In the genomic region with DNA sequence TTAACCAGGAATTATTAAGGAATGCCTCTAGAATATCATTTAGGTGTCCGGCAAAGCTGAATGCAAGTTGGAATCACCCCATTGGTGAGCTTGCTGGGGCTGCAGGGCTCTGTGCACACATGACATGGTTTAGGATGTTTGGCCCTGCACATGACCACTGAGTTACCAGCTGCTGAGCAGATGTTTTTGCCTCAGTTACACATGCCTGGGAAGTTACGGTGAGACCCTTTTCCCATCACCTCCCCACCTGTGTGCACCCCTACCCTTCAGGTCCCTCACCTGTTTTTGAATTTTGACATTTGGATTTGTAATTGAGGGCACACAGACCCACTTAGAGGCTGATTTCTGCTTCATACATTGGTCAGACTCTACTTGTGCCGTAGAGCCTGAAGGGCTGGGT, we compare ENCODE assay signal across 20 mouse cellular contexts. TPM values are rescaled to one million over a fixed set of nuclear protein-coding genes. Genes with fewer than 3 reads are reported as not detected.
DNase-seq lines count a peak whose midpoint lies in the region; ATAC-seq and TF ChIP-seq lines count a peak whose summit lies in the region.
"Had no signal": no experiment of that assay in that cellular context is flagged by ENCODE, and none has a peak within 500 bp of the region (broad histone marks: within the 10 kb centered on the region; RNA-seq: fewer than 3 reads in every experiment).

No protein-coding gene starts in this region.

- intact Hi-C loops in heart, postnatal 14 days (cut with DNase I): loop anchor here (2.0 kb wide), 1 partner anchor 35 kb away; no protein-coding TSS in a partner anchor

- ATAC-seq in forebrain, embryonic 14.5 days: no peak
- no peak for ATAC-seq in heart, embryonic 16.5 days (replicated peaks; ENCODE audit: extremely low read depth, insufficient read depth, low FRiP score)
- ATAC-seq in erythroid progenitor cell, adult 5-6 weeks (replicated peaks; ENCODE audit: low FRiP score, poor library complexity, severe bottlenecking): no peak

- no peak for DNase-seq in forebrain, embryonic 10.5 days (ENCODE audit: extremely low spot score, low spot score)
- no peak for DNase-seq in forebrain, embryonic 14.5 days (ENCODE audit: low spot score)
- no peak for DNase-seq in heart, postnatal 14 days
- peak; percentile 47 for DNase-seq in forelimb bud, embryonic 11.5 days (ENCODE audit: low read depth, low spot score)
- no peak for DNase-seq in lung, adult 2 months
- DNase-seq: adrenal gland, postnatal 25 days; cerebellum, adult 9-11 months; gastrocnemius, postnatal 36 days; kidney, adult 8-10 months; layer of hippocampus, postnatal 36 days; left cerebral cortex, postnatal 4 days; lung, postnatal 14 days; right cerebral cortex, postnatal 14 days had no signal

- peak overlapping the region; percentile 75 for H3K27ac ChIP-seq in forebrain, embryonic 10.5 days
- no peak overlapping the region for H3K27ac ChIP-seq in forebrain, embryonic 14.5 days (ENCODE audit: low read depth, low read length)
- peak overlapping the region; percentile 76; the same call in 1 of the 2 replicates for H3K27ac ChIP-seq in heart, embryonic 16.5 days (ENCODE audit: low read length)
- H3K27ac ChIP-seq: liver, embryonic 15.5 days had no signal

- 52% methylated on average over 3 of the region's 3 CpGs for WGBS in forebrain, embryonic 10.5 days
- WGBS in forebrain, embryonic 14.5 days: 80% methylated on average over 3 of the region's 3 CpGs
- WGBS in heart, embryonic 16.5 days: 59% methylated on average over 3 of the region's 3 CpGs
- 78% methylated on average over 3 of the region's 3 CpGs for WGBS in lung, adult 2 months

- no peak overlapping the region for H3K4me3 ChIP-seq in forebrain, embryonic 10.5 days
- H3K4me3 ChIP-seq in forebrain, embryonic 14.5 days (ENCODE audit: low read depth, low read length): no peak overlapping the region
- no peak overlapping the region for H3K4me3 ChIP-seq in heart, embryonic 16.5 days (ENCODE audit: low read length)
- H3K4me3 ChIP-seq in E14TG2a.4 (replicated peaks; ENCODE audit: low read length): peak overlapping the region; percentile 57
- no peak overlapping the region for H3K4me3 ChIP-seq in lung, adult 2 months (replicated peaks; ENCODE audit: extremely low read depth, low read depth, low read length)
- H3K4me3 ChIP-seq: liver, embryonic 15.5 days; myocyte had no signal

- H3K9ac ChIP-seq in forebrain, embryonic 14.5 days (ENCODE audit: low read length): no peak overlapping the region
- H3K9ac ChIP-seq in heart, embryonic 16.5 days (ENCODE audit: low read length): no peak overlapping the region
- H3K9ac ChIP-seq: hindbrain, embryonic 15.5 days; liver, embryonic 15.5 days had no signal

- no peaks in the 10 kb centered on the region for H3K27me3 ChIP-seq in forebrain, embryonic 10.5 days (ENCODE audit: poor library complexity, severe bottlenecking)
- no peaks in the 10 kb centered on the region for H3K27me3 ChIP-seq in forebrain, embryonic 14.5 days (replicated peaks; ENCODE audit: control insufficient read depth, insufficient read depth, low read length)
- H3K27me3 ChIP-seq in heart, embryonic 16.5 days (ENCODE audit: control insufficient read depth, insufficient read depth, low read length): no peaks in the 10 kb centered on the region
- H3K27me3 ChIP-seq in E14TG2a.4 (ENCODE audit: insufficient read depth, low read length): no peaks in the 10 kb centered on the region
- H3K27me3 ChIP-seq: CH12.LX; hindbrain, embryonic 15.5 days had no signal

- TF ChIP-seq POLR2A in lung, adult 2 months (IDR thresholded peaks at IDR 0.05; ENCODE audit: borderline replicate concordance, extremely low read depth, low read depth, low read length): no peak

- H3K4me2 ChIP-seq in forebrain, embryonic 14.5 days (ENCODE audit: low read length): no peak overlapping the region
- H3K4me2 ChIP-seq in heart, embryonic 16.5 days (ENCODE audit: low read depth, low read length): 0 out of 2 replicates have a peak overlapping the region, but pooled peaks have one; percentile 54
- H3K4me2 ChIP-seq: liver, embryonic 15.5 days had no signal

- H3K9me3 ChIP-seq in forebrain, embryonic 10.5 days: no peaks in the 10 kb centered on the region
- H3K9me3 ChIP-seq in forebrain, embryonic 14.5 days (replicated peaks; ENCODE audit: control insufficient read depth, low read length): no peaks in the 10 kb centered on the region
- no peaks in the 10 kb centered on the region for H3K9me3 ChIP-seq in heart, embryonic 16.5 days (replicated peaks; ENCODE audit: control insufficient read depth, low read length)
- no peaks in the 10 kb centered on the region for H3K9me3 ChIP-seq in E14TG2a.4 (ENCODE audit: low read length)
- H3K9me3 ChIP-seq: hindbrain, embryonic 15.5 days; liver, embryonic 15.5 days had no signal

- H3K36me3 ChIP-seq in forebrain, embryonic 10.5 days (replicated peaks): no peaks in the 10 kb centered on the region
- H3K36me3 ChIP-seq in forebrain, embryonic 14.5 days (ENCODE audit: control insufficient read depth, insufficient read depth, low read length): no peaks in the 10 kb centered on the region
- H3K36me3 ChIP-seq in heart, embryonic 16.5 days (ENCODE audit: control insufficient read depth, insufficient read depth): no peaks in the 10 kb centered on the region
- H3K36me3 ChIP-seq in E14TG2a.4 (ENCODE audit: insufficient read depth, low read length): peaks cover 20% of the 10 kb centered on the region; the same call in 1 of the 2 replicates
- H3K36me3 ChIP-seq: hindbrain, embryonic 15.5 days; liver, embryonic 15.5 days had no signal

- TF ChIP-seq CTCF in E14TG2a.4 (conservative IDR thresholded peaks at IDR 0.05; ENCODE audit: low read length): no peak
- TF ChIP-seq CTCF in lung, adult 2 months (IDR thresholded peaks at IDR 0.05; ENCODE audit: insufficient read depth, low read length): no peak

- peaks cover 98% of the 10 kb centered on the region for H3K4me1 ChIP-seq in forebrain, embryonic 10.5 days
- H3K4me1 ChIP-seq in forebrain, embryonic 14.5 days (ENCODE audit: control insufficient read depth, insufficient read depth, low read length): peaks cover 42% of the 10 kb centered on the region
- H3K4me1 ChIP-seq in heart, embryonic 16.5 days (ENCODE audit: control insufficient read depth, insufficient read depth, low read length): peaks cover 80% of the 10 kb centered on the region
- peaks cover 96% of the 10 kb centered on the region for H3K4me1 ChIP-seq in E14TG2a.4 (replicated peaks; ENCODE audit: low read depth, low read length)
- H3K4me1 ChIP-seq in lung, adult 2 months (ENCODE audit: control insufficient read depth, insufficient read depth, low read length): peaks cover 3% of the 10 kb centered on the region

RNA-seq across cellular contexts. Expression of gene Tead1, which starts 6.9 kb away (rescaled TPM):
- polyA plus RNA-seq in forebrain, embryonic 10.5 days (2016; fragmentation: Nextera tagmentation; extraction: Ambion mirVana): 18.1 and 18.4 TPM in 2 replicates
- polyA plus RNA-seq in forebrain, embryonic 14.5 days (2014; fragmentation: Nextera tagmentation; extraction: Ambion mirVana): 6.0 and 7.8 TPM in 2 replicates
- 19.4 and 24.8 TPM in 2 replicates for polyA plus RNA-seq in heart, embryonic 16.5 days (2015; fragmentation: Nextera tagmentation; extraction: Ambion mirVana)
- 100 to 1,000 TPM; 147 to 154 TPM for total RNA-seq in heart, postnatal 14 days (2021)
- polyA plus RNA-seq in lung, adult 2 months (2012; rRNA removed): 32.4 and 45.9 TPM in 2 replicates
- not detected in 2 replicates for total RNA-seq in erythroid progenitor cell, adult 5-6 weeks (2015; ENCODE audit: low replicate concordance)
- not detected in 2 replicates for total RNA-seq in erythroid progenitor cell, adult 5-6 weeks (2017; ENCODE audit: low replicate concordance)
- total RNA-seq: CH12.LX had no signal
